Mouse (Mus musculus) central nervous system, embryonic 11.5 days (tissue): Measurements from ENCODE around the gene Lhcgr. TPM values are rescaled to one million over a fixed set of nuclear protein-coding genes. Genes with fewer than 3 reads are reported as not detected.

Source experiments
- polyA plus RNA-seq: library from polyadenylated mRNA; depleted of rRNA; stranded (reverse); fragments of >200 nt; gene quantifications from 2 replicates; pipeline ENCODE4 v1.2.3, GENCODE M21; 2012; rRNA removed

Lhcgr gene
- polyA plus RNA-seq, result 0.06 and 0.15 TPM in 2 replicates

DNA sequence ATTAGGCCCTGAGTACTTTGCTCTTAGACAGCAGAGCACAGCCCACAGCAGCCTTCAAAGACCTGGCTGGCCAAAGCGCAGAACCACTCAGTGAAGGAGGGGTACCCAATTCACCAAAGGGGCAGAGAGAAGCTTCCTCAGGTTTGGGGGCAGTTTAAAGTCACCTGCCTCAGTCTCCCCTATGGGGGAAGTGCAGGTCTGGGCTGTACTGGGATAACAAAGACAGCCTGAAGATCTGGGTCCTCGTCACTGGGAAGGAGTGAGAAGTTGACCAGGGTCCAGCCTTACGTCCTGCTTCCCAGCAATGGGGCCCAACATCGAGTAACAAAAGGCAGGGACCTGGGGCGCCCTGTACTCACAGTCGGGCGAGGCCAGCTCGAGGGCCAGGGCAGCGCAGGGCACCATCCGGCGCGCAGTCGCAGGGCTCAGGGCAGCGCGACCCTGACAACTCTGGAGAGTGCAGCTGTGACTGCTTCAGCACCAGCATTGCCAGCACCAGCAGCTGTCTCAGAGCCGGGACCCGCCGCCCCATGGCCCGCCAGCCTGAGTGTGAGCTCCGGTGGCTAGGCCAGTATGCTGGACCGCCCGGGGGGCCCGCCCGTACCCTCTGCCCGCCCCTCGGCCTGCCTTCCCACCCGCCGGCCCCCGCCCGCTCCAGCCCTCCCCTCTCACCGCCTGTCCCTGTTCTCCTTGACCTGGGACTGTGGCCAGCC lies at the start of gene Lhcgr:
TSS of gene Lhcgr (minus strand) at position 551 of the 713 bp plus-strand sequence.

DNA sequence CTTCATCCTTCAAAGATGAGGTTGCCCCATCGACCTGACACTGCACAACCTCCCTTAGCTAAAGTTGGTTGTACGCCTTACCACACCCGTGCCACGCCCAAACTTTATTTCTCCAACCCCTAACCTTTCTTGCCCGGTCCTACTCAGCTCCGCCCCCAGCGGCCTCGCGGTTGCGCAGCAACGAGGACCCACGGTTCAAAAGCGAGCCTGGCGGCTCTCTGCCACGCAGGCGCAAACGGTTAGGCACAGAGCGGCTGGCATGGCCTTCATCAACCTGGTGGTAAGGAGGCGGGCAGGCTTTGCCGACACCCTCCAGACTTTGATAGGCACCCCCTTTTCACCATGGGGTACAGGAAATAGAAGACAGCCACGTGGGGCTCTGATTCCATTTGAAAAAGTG lies 123.3 kb downstream of the Lhcgr start, which contains the start of gene Gtf2a1l:
TSS of gene Gtf2a1l (plus strand) at position 209 of the 400 bp plus-strand sequence.

Other genes starting within 250 kb of the Lhcgr start
- 10.5 and 17.3 TPM in 2 replicates for gene Ston1, start 194.3 kb downstream of the Lhcgr start, polyA plus RNA-seq
- gene Gtf2a1l, start 123.3 kb downstream of the Lhcgr start, polyA plus RNA-seq, result 0.10 and 0.11 TPM in 2 replicates